Mouse (Mus musculus): Measurements from ENCODE around the gene Arhgef28. TPM values are rescaled to one million over a fixed set of nuclear protein-coding genes. Genes with fewer than 3 reads are reported as not detected.

Arhgef28 gene
- polyA plus RNA-seq, 1 experiment from 2014 or later, result 17.0 TPM

DNA sequence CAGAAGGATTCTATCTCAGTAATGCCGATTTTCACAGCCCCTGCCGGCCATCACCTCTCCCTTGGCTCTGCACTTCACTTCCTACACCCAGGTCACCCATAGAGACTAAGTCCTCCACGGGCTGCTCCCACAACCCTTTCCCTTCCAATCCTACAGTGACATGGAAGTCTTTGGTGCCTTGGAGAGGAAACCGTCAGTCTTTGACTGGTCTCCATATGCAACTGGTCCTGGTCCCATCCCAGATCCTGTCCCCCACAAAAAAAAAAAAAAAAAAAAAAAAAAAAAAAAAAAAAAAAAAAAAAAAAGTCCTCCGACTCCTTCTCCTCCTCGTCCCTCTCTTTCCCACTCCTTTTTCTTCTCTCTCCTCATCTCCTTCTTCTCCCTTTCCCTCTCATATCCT, 74.0 kb downstream of the Arhgef28 start:
- Histone ChIP-seq H3K9me3 (ENCODE audit: control insufficient read depth, low read length) (no peaks in the 10 kb centered on the region), H3K36me3 (ENCODE audit: control insufficient read depth, insufficient read depth, low read length) (no peaks in the 10 kb centered on the region), H3K9ac (ENCODE audit: low read length) (no peak overlapping the region), H3K4me2 (ENCODE audit: low read depth, severe bottlenecking) (no peak overlapping the region), H3K27me3 (ENCODE audit: control insufficient read depth, insufficient read depth, low read length) (no peaks in the 10 kb centered on the region), H3K4me1 (ENCODE audit: control insufficient read depth, insufficient read depth, low read length) (0 out of 2 replicates have a peak, but pooled peaks cover 4% of the 10 kb centered on the region), H3K4me3 (ENCODE audit: low read depth, low read length) (no peak overlapping the region), H3K27ac (replicated peaks; ENCODE audit: low read depth, low read length) (no peak overlapping the region)
- ATAC-seq (ENCODE audit: insufficient number of reproducible peaks, low FRiP score, low TSS enrichment, low read depth) (no peak), DNase-seq (ENCODE audit: low spot score) (no peak)
- 75% methylated on average over 6 of the region's 6 CpGs for WGBS

- Histone ChIP-seq H3K9ac (ENCODE audit: low read length) (no peak overlapping the region), H3K4me1 (ENCODE audit: control insufficient read depth, insufficient read depth, low read length) (no peaks in the 10 kb centered on the region), H3K4me3 (ENCODE audit: low read depth, low read length) (no peak overlapping the region), H3K4me2 (ENCODE audit: low read depth, severe bottlenecking) (no peak overlapping the region), H3K27ac (replicated peaks; ENCODE audit: low read depth, low read length) (no peak overlapping the region), H3K27me3 (ENCODE audit: control insufficient read depth, insufficient read depth, low read length) (no peaks in the 10 kb centered on the region), H3K9me3 (ENCODE audit: control insufficient read depth, low read length) (no peaks in the 10 kb centered on the region), H3K36me3 (ENCODE audit: control insufficient read depth, insufficient read depth, low read length) (no peaks in the 10 kb centered on the region)
- 82% methylated on average over 5 of the region's 5 CpGs for WGBS
- DNase-seq (ENCODE audit: low spot score) (no peak), ATAC-seq (ENCODE audit: insufficient number of reproducible peaks, low FRiP score, low TSS enrichment, low read depth) (no peak)
Observed at GRCm38 (mm10) chr13:98125666-98126065, 80.6 kb downstream of the Arhgef28 start.

- Histone ChIP-seq H3K27ac (replicated peaks; ENCODE audit: low read depth, low read length) (no peak overlapping the region), H3K4me2 (ENCODE audit: low read depth, severe bottlenecking) (no peak overlapping the region), H3K9me3 (ENCODE audit: control insufficient read depth, low read length) (no peaks in the 10 kb centered on the region), H3K4me1 (ENCODE audit: control insufficient read depth, insufficient read depth, low read length) (no peaks in the 10 kb centered on the region), H3K9ac (ENCODE audit: low read length) (no peak overlapping the region), H3K36me3 (ENCODE audit: control insufficient read depth, insufficient read depth, low read length) (no peaks in the 10 kb centered on the region), H3K27me3 (ENCODE audit: control insufficient read depth, insufficient read depth, low read length) (no peaks in the 10 kb centered on the region), H3K4me3 (ENCODE audit: low read depth, low read length) (no peak overlapping the region)
- DNase-seq (ENCODE audit: low spot score) (no peak), ATAC-seq (ENCODE audit: insufficient number of reproducible peaks, low FRiP score, low TSS enrichment, low read depth) (no peak)
- 81% methylated on average over 14 of the region's 14 CpGs for WGBS
Observed at GRCm38 (mm10) chr13:98124113-98124745, 82.0 kb downstream of the Arhgef28 start.

GRCm38 (mm10) chr13:98122766-98123165, 83.5 kb downstream of the Arhgef28 start:
- Histone ChIP-seq H3K27ac (replicated peaks; ENCODE audit: low read depth, low read length) (no peak overlapping the region), H3K9ac (ENCODE audit: low read length) (no peak overlapping the region), H3K36me3 (ENCODE audit: control insufficient read depth, insufficient read depth, low read length) (no peaks in the 10 kb centered on the region), H3K4me2 (ENCODE audit: low read depth, severe bottlenecking) (no peak overlapping the region), H3K9me3 (ENCODE audit: control insufficient read depth, low read length) (no peaks in the 10 kb centered on the region), H3K4me3 (ENCODE audit: low read depth, low read length) (no peak overlapping the region), H3K27me3 (ENCODE audit: control insufficient read depth, insufficient read depth, low read length) (no peaks in the 10 kb centered on the region), H3K4me1 (ENCODE audit: control insufficient read depth, insufficient read depth, low read length) (no peaks in the 10 kb centered on the region)
- 75% methylated on average over 4 of the region's 4 CpGs for WGBS
- ATAC-seq (ENCODE audit: insufficient number of reproducible peaks, low FRiP score, low TSS enrichment, low read depth), result no peak
- DNase-seq (ENCODE audit: low spot score), result no peak

GRCm38 (mm10) chr13:98121993-98122392, 84.2 kb downstream of the Arhgef28 start:
- H3K27ac ChIP-seq (replicated peaks; ENCODE audit: low read depth, low read length), result 0 out of 2 replicates have a peak overlapping the region, but pooled peaks have one; percentile 30
- H3K27me3 ChIP-seq (ENCODE audit: control insufficient read depth, insufficient read depth, low read length), result no peaks in the 10 kb centered on the region
- H3K9ac ChIP-seq (ENCODE audit: low read length), result no peak overlapping the region
- H3K4me3 ChIP-seq (ENCODE audit: low read depth, low read length), result no peak overlapping the region
- no peak for DNase-seq (ENCODE audit: low spot score)
- 82% methylated on average over 5 of the region's 5 CpGs for WGBS
- no peaks in the 10 kb centered on the region for H3K36me3 ChIP-seq (ENCODE audit: control insufficient read depth, insufficient read depth, low read length)
- H3K9me3 ChIP-seq (ENCODE audit: control insufficient read depth, low read length), result no peaks in the 10 kb centered on the region
- ATAC-seq (ENCODE audit: insufficient number of reproducible peaks, low FRiP score, low TSS enrichment, low read depth), result no peak
- H3K4me2 ChIP-seq (ENCODE audit: low read depth, severe bottlenecking), result no peak overlapping the region
- no peaks in the 10 kb centered on the region for H3K4me1 ChIP-seq (ENCODE audit: control insufficient read depth, insufficient read depth, low read length)

DNA sequence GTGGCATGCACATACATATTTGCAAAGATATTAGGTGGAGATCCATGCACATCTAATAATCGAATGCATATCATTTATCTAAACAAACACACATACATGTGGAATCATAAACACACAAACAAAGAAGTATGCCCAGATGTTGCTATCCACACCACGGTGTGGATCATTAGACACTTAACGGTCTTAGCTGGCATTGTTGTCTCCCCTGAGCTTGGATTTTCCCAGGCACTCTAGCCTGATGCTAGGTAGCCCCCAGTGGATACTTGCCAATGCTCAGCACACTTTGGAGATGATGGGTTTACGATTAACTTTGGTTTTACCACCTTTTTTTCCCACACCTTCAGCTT, 85.1 kb downstream of the Arhgef28 start:
- ATAC-seq (ENCODE audit: insufficient number of reproducible peaks, low FRiP score, low TSS enrichment, low read depth) (no peak), DNase-seq (ENCODE audit: low spot score) (no peak)
- H3K27ac ChIP-seq (replicated peaks; ENCODE audit: low read depth, low read length), result no peak overlapping the region; the same call in 1 of the 2 replicates
- no peaks in the 10 kb centered on the region for H3K4me1 ChIP-seq (ENCODE audit: control insufficient read depth, insufficient read depth, low read length)
- 88% methylated on average over 4 of the region's 4 CpGs for WGBS
- H3K4me2 ChIP-seq (ENCODE audit: low read depth, severe bottlenecking), result no peak overlapping the region
- H3K9me3 ChIP-seq (ENCODE audit: control insufficient read depth, low read length), result no peaks in the 10 kb centered on the region
- H3K27me3 ChIP-seq (ENCODE audit: control insufficient read depth, insufficient read depth, low read length), result no peaks in the 10 kb centered on the region
- no peak overlapping the region for H3K9ac ChIP-seq (ENCODE audit: low read length)
- H3K36me3 ChIP-seq (ENCODE audit: control insufficient read depth, insufficient read depth, low read length), result no peaks in the 10 kb centered on the region
- no peak overlapping the region for H3K4me3 ChIP-seq (ENCODE audit: low read depth, low read length)

DNA sequence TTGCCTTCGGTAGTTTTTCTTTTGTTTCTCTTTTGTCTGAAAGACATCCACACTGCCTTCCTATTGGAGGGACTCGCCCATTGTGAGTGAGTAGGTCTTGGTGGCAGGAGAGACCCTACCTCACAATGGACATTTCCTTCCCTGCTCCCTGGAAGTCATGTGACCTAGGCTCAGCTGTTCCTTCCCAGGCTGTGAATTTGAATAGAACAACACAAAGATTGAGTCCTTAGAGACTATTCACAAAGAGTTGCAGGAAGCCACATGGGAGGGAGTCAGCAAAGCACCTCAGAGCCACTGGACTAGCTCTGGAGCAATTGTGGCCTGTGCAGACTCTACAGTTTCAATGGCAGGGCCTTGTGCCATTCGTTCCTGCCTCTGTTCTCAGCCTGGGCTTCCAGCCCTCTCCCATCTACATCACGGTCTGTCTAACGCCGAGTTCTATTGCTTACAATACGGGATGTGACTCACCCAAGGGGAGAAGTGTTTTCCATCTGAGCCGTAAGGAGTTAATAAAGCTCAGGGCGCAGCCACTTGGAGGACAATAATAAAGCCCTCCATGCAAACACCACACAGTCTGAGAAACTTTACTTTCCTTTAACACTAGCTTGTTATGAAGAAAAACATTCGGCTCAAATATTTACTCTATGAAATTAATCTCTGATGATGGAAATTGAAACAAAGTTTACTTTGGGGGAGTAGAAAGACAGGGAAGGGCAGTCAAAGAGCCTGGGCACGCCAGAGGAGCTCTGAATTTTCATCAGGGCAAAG, 85.7 kb downstream of the Arhgef28 start:
- H3K27ac ChIP-seq (replicated peaks; ENCODE audit: low read depth, low read length), result no peak overlapping the region; the same call in 1 of the 2 replicates
- no peak for DNase-seq (ENCODE audit: low spot score)
- no peak overlapping the region for H3K4me2 ChIP-seq (ENCODE audit: low read depth, severe bottlenecking)
- no peaks in the 10 kb centered on the region for H3K27me3 ChIP-seq (ENCODE audit: control insufficient read depth, insufficient read depth, low read length)
- no peaks in the 10 kb centered on the region for H3K4me1 ChIP-seq (ENCODE audit: control insufficient read depth, insufficient read depth, low read length)
- no peaks in the 10 kb centered on the region for H3K9me3 ChIP-seq (ENCODE audit: control insufficient read depth, low read length)
- H3K4me3 ChIP-seq (ENCODE audit: low read depth, low read length), result no peak overlapping the region
- ATAC-seq (ENCODE audit: insufficient number of reproducible peaks, low FRiP score, low TSS enrichment, low read depth), result no peak
- H3K36me3 ChIP-seq (ENCODE audit: control insufficient read depth, insufficient read depth, low read length), result no peaks in the 10 kb centered on the region
- WGBS, result 84% methylated on average over 11 of the region's 11 CpGs
- H3K9ac ChIP-seq (ENCODE audit: low read length), result no peak overlapping the region

DNA sequence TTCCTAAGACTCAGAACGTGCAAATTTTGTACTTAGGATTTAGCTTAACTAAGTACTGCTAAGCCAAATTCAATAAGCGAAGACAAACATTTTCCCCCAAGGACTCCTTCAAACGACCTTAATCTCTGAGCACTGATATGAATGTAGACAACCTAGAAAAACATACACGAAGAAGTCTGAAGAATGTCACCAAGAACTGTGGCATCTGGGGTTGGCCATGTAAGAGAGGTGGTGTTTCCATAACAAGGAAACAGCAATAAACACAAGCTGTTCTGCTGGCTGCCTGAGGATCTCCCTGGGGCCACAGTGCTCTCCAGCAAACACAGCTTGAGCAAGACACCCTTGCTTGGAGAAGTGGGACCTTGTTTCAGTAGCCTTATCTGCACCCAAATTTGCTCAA, 87.9 kb downstream of the Arhgef28 start:
- DNase-seq (ENCODE audit: low spot score), result no peak
- Histone ChIP-seq H3K27ac (replicated peaks; ENCODE audit: low read depth, low read length) (no peak overlapping the region), H3K9ac (ENCODE audit: low read length) (no peak overlapping the region), H3K4me1 (ENCODE audit: control insufficient read depth, insufficient read depth, low read length) (no peaks in the 10 kb centered on the region), H3K9me3 (ENCODE audit: control insufficient read depth, low read length) (no peaks in the 10 kb centered on the region), H3K4me3 (ENCODE audit: low read depth, low read length) (no peak overlapping the region), H3K4me2 (ENCODE audit: low read depth, severe bottlenecking) (no peak overlapping the region), H3K27me3 (ENCODE audit: control insufficient read depth, insufficient read depth, low read length) (no peaks in the 10 kb centered on the region), H3K36me3 (ENCODE audit: control insufficient read depth, insufficient read depth, low read length) (no peaks in the 10 kb centered on the region)
- 83% methylated on average over 4 of the region's 4 CpGs for WGBS
- no peak for ATAC-seq (ENCODE audit: insufficient number of reproducible peaks, low FRiP score, low TSS enrichment, low read depth)

All from limb, embryonic 11.5 days (tissue).